Mouse (Mus musculus): ENCODE results near the gene Crispld2. TPM values are rescaled to one million over a fixed set of nuclear protein-coding genes. Genes with fewer than 3 reads are reported as not detected.

The Crispld2 gene
- polyA plus RNA-seq, 1 experiment from 2014 or later: 11.1 TPM

GRCm38 (mm10) chr8:120017786-120018185 lies 25.5 kb downstream of the Crispld2 start:
- H3K27ac ChIP-seq: no peak overlapping the region
- H3K9me3 ChIP-seq (replicated peaks): no peaks in the 10 kb centered on the region
- H3K36me3 ChIP-seq: no peaks in the 10 kb centered on the region
- H3K4me2 ChIP-seq: no peak overlapping the region
- H3K4me3 ChIP-seq (replicated peaks): no peak overlapping the region
- H3K4me1 ChIP-seq: peaks cover 27% of the 10 kb centered on the region
- WGBS: 93% methylated on average over 6 of the region's 6 CpGs
- H3K9ac ChIP-seq: no peak overlapping the region
- H3K27me3 ChIP-seq: 0 out of 2 replicates have a peak, but pooled peaks cover 3% of the 10 kb centered on the region
- ATAC-seq (replicated peaks; ENCODE audit: low FRiP score): no peak

GRCm38 (mm10) chr8:120018379-120018778 lies 26.1 kb downstream of the Crispld2 start:
- no peak overlapping the region for H3K4me3 ChIP-seq (replicated peaks)
- H3K9ac ChIP-seq: no peak overlapping the region
- peaks cover 21% of the 10 kb centered on the region for H3K4me1 ChIP-seq
- no peak overlapping the region for H3K27ac ChIP-seq
- H3K27me3 ChIP-seq: 0 out of 2 replicates have a peak, but pooled peaks cover 3% of the 10 kb centered on the region
- H3K9me3 ChIP-seq (replicated peaks): no peaks in the 10 kb centered on the region
- H3K4me2 ChIP-seq: no peak overlapping the region
- ATAC-seq (replicated peaks; ENCODE audit: low FRiP score): no peak
- no peaks in the 10 kb centered on the region for H3K36me3 ChIP-seq
- WGBS: 86% methylated on average over 6 of the region's 6 CpGs

- H3K9ac ChIP-seq: no peak overlapping the region
- 0 out of 2 replicates have a peak, but pooled peaks cover 3% of the 10 kb centered on the region for H3K27me3 ChIP-seq
- H3K27ac ChIP-seq: no peak overlapping the region
- H3K36me3 ChIP-seq: no peaks in the 10 kb centered on the region
- H3K4me3 ChIP-seq (replicated peaks): no peak overlapping the region
- no peak for ATAC-seq (replicated peaks; ENCODE audit: low FRiP score)
- H3K9me3 ChIP-seq (replicated peaks): no peaks in the 10 kb centered on the region
- H3K4me1 ChIP-seq: peaks cover 12% of the 10 kb centered on the region
- no peak overlapping the region for H3K4me2 ChIP-seq
- 79% methylated on average over 5 of the region's 5 CpGs for WGBS
Observed at GRCm38 (mm10) chr8:120019297-120019696, 27.1 kb downstream of the Crispld2 start.

GRCm38 (mm10) chr8:120020298-120020697 lies 28.1 kb downstream of the Crispld2 start:
- Histone ChIP-seq H3K4me1 (peaks cover 2% of the 10 kb centered on the region), H3K9ac (no peak overlapping the region), H3K4me3 (replicated peaks) (no peak overlapping the region), H3K36me3 (no peaks in the 10 kb centered on the region), H3K27ac (no peak overlapping the region), H3K9me3 (replicated peaks) (no peaks in the 10 kb centered on the region), H3K27me3 (0 out of 2 replicates have a peak, but pooled peaks cover 3% of the 10 kb centered on the region), H3K4me2 (no peak overlapping the region)
- WGBS: 69% methylated on average over 7 of the region's 7 CpGs
- ATAC-seq (replicated peaks; ENCODE audit: low FRiP score): no peak

- ATAC-seq (replicated peaks; ENCODE audit: low FRiP score): no peak
- Histone ChIP-seq H3K4me1 (peaks cover 11% of the 10 kb centered on the region), H3K27ac (no peak overlapping the region), H3K36me3 (no peaks in the 10 kb centered on the region), H3K9me3 (replicated peaks) (no peaks in the 10 kb centered on the region), H3K9ac (no peak overlapping the region), H3K4me2 (no peak overlapping the region), H3K27me3 (no peaks in the 10 kb centered on the region), H3K4me3 (replicated peaks) (no peak overlapping the region)
- WGBS: 72% methylated on average over 5 of the region's 5 CpGs
Observed at GRCm38 (mm10) chr8:120026199-120026598, 34.0 kb downstream of the Crispld2 start.

GRCm38 (mm10) chr8:120026991-120027390 lies 34.8 kb downstream of the Crispld2 start:
- H3K4me1 ChIP-seq: peaks cover 11% of the 10 kb centered on the region
- H3K27ac ChIP-seq: no peak overlapping the region
- H3K9ac ChIP-seq: no peak overlapping the region
- 81% methylated on average over 6 of the region's 6 CpGs for WGBS
- H3K27me3 ChIP-seq: no peaks in the 10 kb centered on the region
- no peak overlapping the region for H3K4me3 ChIP-seq (replicated peaks)
- no peaks in the 10 kb centered on the region for H3K36me3 ChIP-seq
- H3K9me3 ChIP-seq (replicated peaks): no peaks in the 10 kb centered on the region
- H3K4me2 ChIP-seq: no peak overlapping the region
- ATAC-seq (replicated peaks; ENCODE audit: low FRiP score): no peak

GRCm38 (mm10) chr8:120030447-120030846 lies 38.2 kb downstream of the Crispld2 start:
- H3K27ac ChIP-seq: no peak overlapping the region
- peaks cover 22% of the 10 kb centered on the region for H3K4me1 ChIP-seq
- H3K9me3 ChIP-seq (replicated peaks): no peaks in the 10 kb centered on the region
- H3K4me2 ChIP-seq: no peak overlapping the region
- no peaks in the 10 kb centered on the region for H3K36me3 ChIP-seq
- H3K9ac ChIP-seq: no peak overlapping the region
- 52% methylated on average over 5 of the region's 5 CpGs for WGBS
- no peak for ATAC-seq (replicated peaks; ENCODE audit: low FRiP score)
- no peak overlapping the region for H3K4me3 ChIP-seq (replicated peaks)
- H3K27me3 ChIP-seq: no peaks in the 10 kb centered on the region

GRCm38 (mm10) chr8:120032549-120033208 lies 40.4 kb downstream of the Crispld2 start:
- Histone ChIP-seq H3K9me3 (replicated peaks) (no peaks in the 10 kb centered on the region), H3K4me2 (no peak overlapping the region), H3K27me3 (no peaks in the 10 kb centered on the region), H3K36me3 (no peaks in the 10 kb centered on the region), H3K4me3 (replicated peaks) (no peak overlapping the region), H3K4me1 (peaks cover 36% of the 10 kb centered on the region), H3K9ac (no peak overlapping the region), H3K27ac (no peak overlapping the region)
- ATAC-seq (replicated peaks; ENCODE audit: low FRiP score): no peak
- 90% methylated on average over 5 of the region's 5 CpGs for whole genome bisulfite sequencing

- Histone ChIP-seq H3K36me3 (no peaks in the 10 kb centered on the region), H3K27me3 (0 out of 2 replicates have a peak, but pooled peaks cover 6% of the 10 kb centered on the region), H3K9ac (no peak overlapping the region), H3K4me3 (replicated peaks) (no peak overlapping the region), H3K27ac (no peak overlapping the region), H3K9me3 (replicated peaks) (no peaks in the 10 kb centered on the region), H3K4me2 (no peak overlapping the region), H3K4me1 (peaks cover 41% of the 10 kb centered on the region)
- WGBS: 42% methylated on average over 6 of the region's 6 CpGs
- ATAC-seq (replicated peaks; ENCODE audit: low FRiP score): no peak
Observed at GRCm38 (mm10) chr8:120034471-120034870, 42.2 kb downstream of the Crispld2 start.

- 11% methylated on average over 9 of the region's 9 CpGs for WGBS
- ATAC-seq (replicated peaks; ENCODE audit: low FRiP score): no peak
- Histone ChIP-seq H3K4me3 (replicated peaks) (no peak overlapping the region), H3K4me1 (peaks cover 34% of the 10 kb centered on the region), H3K9me3 (replicated peaks) (no peaks in the 10 kb centered on the region), H3K9ac (no peak overlapping the region), H3K27ac (no peak overlapping the region), H3K36me3 (no peaks in the 10 kb centered on the region), H3K27me3 (0 out of 2 replicates have a peak, but pooled peaks cover 6% of the 10 kb centered on the region), H3K4me2 (no peak overlapping the region)
Observed at GRCm38 (mm10) chr8:120036111-120036510, 43.9 kb downstream of the Crispld2 start.

GRCm38 (mm10) chr8:120036578-120036977 lies 44.3 kb downstream of the Crispld2 start:
- Histone ChIP-seq H3K9me3 (replicated peaks) (no peaks in the 10 kb centered on the region), H3K9ac (no peak overlapping the region), H3K27ac (no peak overlapping the region), H3K4me3 (replicated peaks) (no peak overlapping the region), H3K36me3 (no peaks in the 10 kb centered on the region), H3K4me1 (peaks cover 34% of the 10 kb centered on the region), H3K4me2 (no peak overlapping the region), H3K27me3 (0 out of 2 replicates have a peak, but pooled peaks cover 6% of the 10 kb centered on the region)
- no peak for ATAC-seq (replicated peaks; ENCODE audit: low FRiP score)
- WGBS: 41% methylated on average over 4 of the region's 4 CpGs

GRCm38 (mm10) chr8:120037199-120037598 lies 45.0 kb downstream of the Crispld2 start:
- 72% methylated on average over 15 of the region's 15 CpGs for WGBS
- ATAC-seq (replicated peaks; ENCODE audit: low FRiP score): no peak
- Histone ChIP-seq H3K27ac (no peak overlapping the region), H3K27me3 (0 out of 2 replicates have a peak, but pooled peaks cover 6% of the 10 kb centered on the region), H3K4me3 (replicated peaks) (no peak overlapping the region), H3K9me3 (replicated peaks) (no peaks in the 10 kb centered on the region), H3K9ac (no peak overlapping the region), H3K4me2 (no peak overlapping the region), H3K36me3 (no peaks in the 10 kb centered on the region), H3K4me1 (peaks cover 34% of the 10 kb centered on the region)

- H3K27ac ChIP-seq: no peak overlapping the region
- no peak for ATAC-seq (replicated peaks; ENCODE audit: low FRiP score)
- H3K9me3 ChIP-seq (replicated peaks): no peaks in the 10 kb centered on the region
- no peak overlapping the region for H3K4me3 ChIP-seq (replicated peaks)
- 0 out of 2 replicates have a peak, but pooled peaks cover 6% of the 10 kb centered on the region for H3K27me3 ChIP-seq
- WGBS: 74% methylated on average over 8 of the region's 8 CpGs
- H3K36me3 ChIP-seq: no peaks in the 10 kb centered on the region
- peaks cover 32% of the 10 kb centered on the region for H3K4me1 ChIP-seq
- no peak overlapping the region for H3K9ac ChIP-seq
- no peak overlapping the region for H3K4me2 ChIP-seq
Observed at GRCm38 (mm10) chr8:120037611-120038010, 45.4 kb downstream of the Crispld2 start.

Measured in kidney, embryonic 15.5 days (tissue).